Mouse (Mus musculus) erythroblast, embryonic 14.5 days (primary cell): ENCODE results near the gene Fam219a. TPM values are rescaled to one million over a fixed set of nuclear protein-coding genes. Genes with fewer than 3 reads are reported as not detected.

Source experiments
- H3K27me3 ChIP-seq: 2 replicates; pipeline ENCODE4 v1.6.1; 2012; ENCODE audit warnings: inconsistent platforms; ENCODE audit not compliant: control insufficient read depth
- H3K36me3 ChIP-seq: 2 replicates; pipeline ENCODE4 v1.6.1; 2012; ENCODE audit warnings: mild to moderate bottlenecking, inconsistent platforms; ENCODE audit not compliant: control insufficient read depth
- H3K4me1 ChIP-seq: 2 replicates; pipeline ENCODE4 v1.6.1; 2012; ENCODE audit warnings: inconsistent platforms; ENCODE audit not compliant: control insufficient read depth
- H3K4me3 ChIP-seq: replicated peaks from 2 replicates; pipeline ENCODE3; 2012; ENCODE audit warnings: moderate library complexity, mild to moderate bottlenecking, inconsistent platforms
- H3K9me3 ChIP-seq: 2 replicates; pipeline ENCODE4 v1.6.1; 2012; ENCODE audit warnings: low read length, inconsistent platforms, mixed read lengths; ENCODE audit not compliant: control insufficient read depth
- GATA1 ChIP-seq: IDR thresholded peaks from 2 replicates; pipeline ENCODE4 v1.6.1; 2012; ENCODE audit warnings: low read length, inconsistent platforms, mixed read lengths
- TAL1 ChIP-seq: IDR thresholded peaks from 3 replicates; pipeline ENCODE4 v1.6.1; 2012; ENCODE audit warnings: low read length, inconsistent platforms, mixed read lengths
- polyA plus RNA-seq: library from polyadenylated mRNA; stranded (reverse); fragments of >175 nt; gene quantifications from 2 replicates; pipeline ENCODE4 v1.2.3, GENCODE M21; 2012

Fam219a gene
- polyA plus RNA-seq, 1 experiment = 0.14 TPM

GRCm38 (mm10) chr4:41556311-41556953 is 12.9 kb downstream of the Fam219a start:
- no peaks in the 10 kb centered on the region for H3K4me1 ChIP-seq
- no peak overlapping the region for H3K4me3 ChIP-seq
- no peaks in the 10 kb centered on the region for H3K36me3 ChIP-seq
- TF ChIP-seq GATA1 (no peak), TAL1 (no peak)
- no peaks in the 10 kb centered on the region for H3K9me3 ChIP-seq
- no peaks in the 10 kb centered on the region for H3K27me3 ChIP-seq

- H3K36me3 ChIP-seq = no peaks in the 10 kb centered on the region
- H3K4me1 ChIP-seq = no peaks in the 10 kb centered on the region
- H3K4me3 ChIP-seq = no peak overlapping the region
- no peaks in the 10 kb centered on the region for H3K9me3 ChIP-seq
- TF ChIP-seq TAL1 (no peak), GATA1 (no peak)
- no peaks in the 10 kb centered on the region for H3K27me3 ChIP-seq
Observed at GRCm38 (mm10) chr4:41554994-41555663, 14.2 kb downstream of the Fam219a start.

GRCm38 (mm10) chr4:41553116-41553515 is 16.2 kb downstream of the Fam219a start:
- TF ChIP-seq GATA1 (no peak), TAL1 (no peak)
- Histone ChIP-seq H3K9me3 (no peaks in the 10 kb centered on the region), H3K4me1 (no peaks in the 10 kb centered on the region), H3K36me3 (no peaks in the 10 kb centered on the region), H3K27me3 (no peaks in the 10 kb centered on the region), H3K4me3 (no peak overlapping the region)

- H3K27me3 ChIP-seq = no peaks in the 10 kb centered on the region
- H3K4me1 ChIP-seq = no peaks in the 10 kb centered on the region
- H3K36me3 ChIP-seq = no peaks in the 10 kb centered on the region
- H3K4me3 ChIP-seq = no peak overlapping the region
- no peaks in the 10 kb centered on the region for H3K9me3 ChIP-seq
- no peak for TF ChIP-seq TAL1
- TF ChIP-seq GATA1 = no peak
Observed at GRCm38 (mm10) chr4:41552529-41552928, 16.8 kb downstream of the Fam219a start.

GRCm38 (mm10) chr4:41547086-41547485 is 22.3 kb downstream of the Fam219a start:
- H3K9me3 ChIP-seq = no peaks in the 10 kb centered on the region
- no peaks in the 10 kb centered on the region for H3K4me1 ChIP-seq
- no peaks in the 10 kb centered on the region for H3K36me3 ChIP-seq
- H3K4me3 ChIP-seq = no peak overlapping the region
- H3K27me3 ChIP-seq = no peaks in the 10 kb centered on the region
- no peak for TF ChIP-seq GATA1
- TF ChIP-seq TAL1 = no peak

GRCm38 (mm10) chr4:41545985-41546384 is 23.4 kb downstream of the Fam219a start:
- Histone ChIP-seq H3K4me1 (no peaks in the 10 kb centered on the region), H3K9me3 (no peaks in the 10 kb centered on the region), H3K36me3 (no peaks in the 10 kb centered on the region), H3K27me3 (no peaks in the 10 kb centered on the region), H3K4me3 (no peak overlapping the region)
- TF ChIP-seq GATA1 = no peak
- no peak for TF ChIP-seq TAL1

GRCm38 (mm10) chr4:41542136-41542535 is 27.2 kb downstream of the Fam219a start:
- TF ChIP-seq GATA1 (no peak), TAL1 (no peak)
- Histone ChIP-seq H3K9me3 (no peaks in the 10 kb centered on the region), H3K36me3 (no peaks in the 10 kb centered on the region), H3K4me3 (no peak overlapping the region), H3K4me1 (no peaks in the 10 kb centered on the region), H3K27me3 (no peaks in the 10 kb centered on the region)

- Histone ChIP-seq H3K36me3 (no peaks in the 10 kb centered on the region), H3K27me3 (no peaks in the 10 kb centered on the region), H3K4me1 (no peaks in the 10 kb centered on the region), H3K4me3 (no peak overlapping the region), H3K9me3 (no peaks in the 10 kb centered on the region)
- TF ChIP-seq TAL1 = no peak
- TF ChIP-seq GATA1 = no peak
Observed at GRCm38 (mm10) chr4:41534866-41535265, 34.5 kb downstream of the Fam219a start.

- no peaks in the 10 kb centered on the region for H3K9me3 ChIP-seq
- no peaks in the 10 kb centered on the region for H3K27me3 ChIP-seq
- no peak for TF ChIP-seq GATA1
- no peak for TF ChIP-seq TAL1
Observed at GRCm38 (mm10) chr4:41532420-41532819, 36.9 kb downstream of the Fam219a start.

GRCm38 (mm10) chr4:41527996-41528395 is 41.3 kb downstream of the Fam219a start:
- no peak for TF ChIP-seq GATA1
- no peak for TF ChIP-seq TAL1
- H3K36me3 ChIP-seq = no peaks in the 10 kb centered on the region
- no peaks in the 10 kb centered on the region; the same call in 1 of the 2 replicates for H3K27me3 ChIP-seq
- no peak overlapping the region for H3K4me3 ChIP-seq
- no peaks in the 10 kb centered on the region for H3K9me3 ChIP-seq
- H3K4me1 ChIP-seq = no peaks in the 10 kb centered on the region

More at GRCm38 (mm10) chr4:41532420-41532819, 36.9 kb downstream of the Fam219a start:
- Histone ChIP-seq H3K4me3 (no peak overlapping the region), H3K36me3 (no peaks in the 10 kb centered on the region), H3K4me1 (no peaks in the 10 kb centered on the region)
